Mouse (Mus musculus): Measurements from ENCODE around the gene Gm21732. TPM values are rescaled to one million over a fixed set of nuclear protein-coding genes. Genes with fewer than 3 reads are reported as not detected.
"Not testable (repeated sequence)": the region's sequence is repeated elsewhere in the genome, so short reads cannot be mapped to it uniquely, and the experiment has no call there.

Gene Gm21732
- not detected in 2 replicates for polyA plus RNA-seq (2015; fragmentation: Nextera tagmentation; extraction: Ambion mirVana)

GRCm38 (mm10) chrY:38575591-38575990, at the start of gene Gm21732:
Gene Gm21732, minus strand, starts transcription at chrY:38575691.
- not testable (repeated sequence) for H3K36me3 ChIP-seq; H3K9ac ChIP-seq; H3K4me2 ChIP-seq; H3K27ac ChIP-seq; H3K27me3 ChIP-seq (replicated peaks); ATAC-seq (ENCODE audit: insufficient read depth, low FRiP score, low read depth); H3K4me1 ChIP-seq; H3K4me3 ChIP-seq (replicated peaks); H3K9me3 ChIP-seq
- WGBS, result no CpG with 5 or more reads among the region's 2 CpGs

Other genes with a start within 250 kb of the Gm21732 start
- not detected in 2 replicates for gene Gm20897, start 73.5 kb downstream of the Gm21732 start, polyA plus RNA-seq (2015; fragmentation: Nextera tagmentation; extraction: Ambion mirVana)